Mouse (Mus musculus) kidney, embryonic 14.5 days (tissue): ENCODE results near the gene Mapk7. TPM values are rescaled to one million over a fixed set of nuclear protein-coding genes. Genes with fewer than 3 reads are reported as not detected.
A peak's percentile ranks its signal among the peaks of the same experiment; 100 is the strongest.

Source experiments
- ATAC-seq: fragments of 200-750 bp; cut with Nextera tagmentation; 2 replicates; pipeline ENCODE4 v1.8.0; 2017; ENCODE audit warnings: moderate number of reproducible peaks, mild to moderate bottlenecking, moderate TSS enrichment, moderate library complexity; ENCODE audit not compliant: low FRiP score, low TSS enrichment
- H3K27ac ChIP-seq: fragments of 300-500 bp; sonication (generic); 2 replicates; pipeline ENCODE4 v1.5.1; 2014; ENCODE audit warnings: low read depth, mild to moderate bottlenecking, low read length, moderate library complexity, mixed read lengths
- H3K27me3 ChIP-seq: fragments of 300-500 bp; sonication (generic); 2 replicates; pipeline ENCODE4 v1.6.1; 2014; ENCODE audit warnings: mild to moderate bottlenecking, low read length; ENCODE audit not compliant: control insufficient read depth, insufficient read depth
- H3K36me3 ChIP-seq: fragments of 300-500 bp; sonication (generic); 2 replicates; pipeline ENCODE4 v1.6.1; 2014; ENCODE audit warnings: low read length, mixed read lengths; ENCODE audit not compliant: control insufficient read depth, insufficient read depth
- H3K4me1 ChIP-seq: fragments of 300-500 bp; sonication (generic); 2 replicates; pipeline ENCODE4 v1.6.1; 2014; ENCODE audit warnings: low read length, mixed read lengths; ENCODE audit not compliant: control insufficient read depth, insufficient read depth
- H3K4me2 ChIP-seq: fragments of 300-500 bp; sonication (generic); replicated peaks from 2 replicates; pipeline ENCODE4 v1.6.1; 2014; ENCODE audit warnings: low read depth, mild to moderate bottlenecking, low read length
- H3K4me3 ChIP-seq: fragments of 300-500 bp; sonication (generic); 2 replicates; pipeline ENCODE4 v1.5.1; 2014; ENCODE audit warnings: mild to moderate bottlenecking, low read length
- H3K9ac ChIP-seq: fragments of 300-500 bp; sonication (generic); 2 replicates; pipeline ENCODE4 v1.6.1; 2014; ENCODE audit warnings: low read depth, mild to moderate bottlenecking, low read length, moderate library complexity
- H3K9me3 ChIP-seq: fragments of 300-500 bp; sonication (generic); 2 replicates; pipeline ENCODE4 v1.6.1; 2016; ENCODE audit warnings: low read length; ENCODE audit not compliant: control insufficient read depth
- WGBS: fragments of 180-500 bp; shearing (Covaris S2); extraction: QIAGEN DNeasy Blood & Tissue Kit; methylation state at CpG from one replicate; pipeline ENCODE4 v1.1.7; 2014; 5-methylcytosine and 5-hydroxymethylcytosine counted together
- polyA plus RNA-seq: library from polyadenylated mRNA; unstranded; fragments of >200 nt; fragmentation: Nextera tagmentation; extraction: Ambion mirVana; gene quantifications from 2 replicates; pipeline ENCODE4 v1.2.1, GENCODE M21; 2014

Gene Mapk7
- polyA plus RNA-seq, 1 experiment from 2014 or later: 53.4 TPM

GRCm38 (mm10) chr11:61477566-61478508 is 16.4 kb downstream of the Mapk7 start:
- 38% methylated on average over 17 of the region's 17 CpGs for WGBS
- peak; percentile 75 for ATAC-seq
- Histone ChIP-seq H3K9ac (peak overlapping the region; percentile 13; the same call in 1 of the 2 replicates), H3K9me3 (no peaks in the 10 kb centered on the region), H3K4me2 (peak overlapping the region; percentile 28), H3K4me3 (peak overlapping the region; percentile 2; the same call in 1 of the 2 replicates), H3K27ac (peak overlapping the region; percentile 43; the same call in 1 of the 2 replicates), H3K36me3 (no peaks in the 10 kb centered on the region), H3K27me3 (no peaks in the 10 kb centered on the region), H3K4me1 (peaks cover 10% of the 10 kb centered on the region)

- Histone ChIP-seq H3K27ac (peak overlapping the region; percentile 3; the same call in 1 of the 2 replicates), H3K4me1 (peaks cover 10% of the 10 kb centered on the region), H3K4me2 (peak overlapping the region; percentile 28), H3K27me3 (no peaks in the 10 kb centered on the region), H3K4me3 (no peak overlapping the region; the same call in 1 of the 2 replicates), H3K9me3 (no peaks in the 10 kb centered on the region), H3K36me3 (no peaks in the 10 kb centered on the region), H3K9ac (peak overlapping the region; percentile 13; the same call in 1 of the 2 replicates)
- peak; percentile 55; the same call in 1 of the 2 replicates for ATAC-seq
- 49% methylated on average over 12 of the region's 12 CpGs for WGBS
Observed at GRCm38 (mm10) chr11:61476786-61477382, 17.3 kb downstream of the Mapk7 start.

GRCm38 (mm10) chr11:61473630-61474029 is 20.6 kb downstream of the Mapk7 start:
- WGBS: 71% methylated on average over 4 of the region's 4 CpGs
- ATAC-seq: no peak
- H3K4me1 ChIP-seq: peaks cover 8% of the 10 kb centered on the region; the same call in 1 of the 2 replicates

GRCm38 (mm10) chr11:61470880-61471279 is 23.3 kb downstream of the Mapk7 start:
- Histone ChIP-seq H3K4me3 (no peak overlapping the region), H3K27ac (no peak overlapping the region), H3K4me2 (no peak overlapping the region), H3K36me3 (no peaks in the 10 kb centered on the region), H3K9me3 (no peaks in the 10 kb centered on the region), H3K4me1 (0 out of 2 replicates have a peak, but pooled peaks cover 4% of the 10 kb centered on the region), H3K9ac (no peak overlapping the region), H3K27me3 (no peaks in the 10 kb centered on the region)
- no peak for ATAC-seq

More at GRCm38 (mm10) chr11:61473630-61474029, 20.6 kb downstream of the Mapk7 start:
- H3K36me3 ChIP-seq: no peaks in the 10 kb centered on the region
- no peak overlapping the region for H3K27ac ChIP-seq
- no peaks in the 10 kb centered on the region for H3K27me3 ChIP-seq
- no peak overlapping the region for H3K9ac ChIP-seq
- no peak overlapping the region for H3K4me3 ChIP-seq
- no peak overlapping the region for H3K4me2 ChIP-seq
- no peaks in the 10 kb centered on the region for H3K9me3 ChIP-seq

GRCm38 (mm10) chr11:61469317-61469917 is 24.8 kb downstream of the Mapk7 start:
- WGBS: 62% methylated on average over 7 of the region's 7 CpGs
- no peaks in the 10 kb centered on the region for H3K36me3 ChIP-seq
- no peaks in the 10 kb centered on the region for H3K9me3 ChIP-seq
- no peaks in the 10 kb centered on the region for H3K27me3 ChIP-seq
- H3K9ac ChIP-seq: no peak overlapping the region
- H3K4me3 ChIP-seq: no peak overlapping the region
- no peak for ATAC-seq
- no peak overlapping the region for H3K27ac ChIP-seq
- 0 out of 2 replicates have a peak, but pooled peaks cover 8% of the 10 kb centered on the region for H3K4me1 ChIP-seq
- no peak overlapping the region for H3K4me2 ChIP-seq

GRCm38 (mm10) chr11:61468534-61468933 is 25.7 kb downstream of the Mapk7 start:
- ATAC-seq: no peak
- 82% methylated on average over 4 of the region's 4 CpGs for whole genome bisulfite sequencing
- no peaks in the 10 kb centered on the region for H3K27me3 ChIP-seq
- no peaks in the 10 kb centered on the region for H3K9me3 ChIP-seq
- no peaks in the 10 kb centered on the region for H3K36me3 ChIP-seq
- H3K4me2 ChIP-seq: no peak overlapping the region
- H3K27ac ChIP-seq: no peak overlapping the region
- H3K4me3 ChIP-seq: no peak overlapping the region
- no peak overlapping the region for H3K9ac ChIP-seq
- 0 out of 2 replicates have a peak, but pooled peaks cover 8% of the 10 kb centered on the region for H3K4me1 ChIP-seq

GRCm38 (mm10) chr11:61465422-61465821 is 28.8 kb downstream of the Mapk7 start:
- H3K27ac ChIP-seq: no peak overlapping the region

GRCm38 (mm10) chr11:61464071-61464470 is 30.1 kb downstream of the Mapk7 start:
- no peak for ATAC-seq
- H3K4me1 ChIP-seq: 0 out of 2 replicates have a peak, but pooled peaks cover 5% of the 10 kb centered on the region
- H3K4me3 ChIP-seq: no peak overlapping the region
- H3K27ac ChIP-seq: no peak overlapping the region
- no peaks in the 10 kb centered on the region for H3K27me3 ChIP-seq
- H3K4me2 ChIP-seq: no peak overlapping the region
- 69% methylated on average over 2 of the region's 2 CpGs for WGBS
- H3K9me3 ChIP-seq: no peaks in the 10 kb centered on the region
- H3K9ac ChIP-seq: no peak overlapping the region
- H3K36me3 ChIP-seq: no peaks in the 10 kb centered on the region

More at GRCm38 (mm10) chr11:61465422-61465821, 28.8 kb downstream of the Mapk7 start:
- 54% methylated on average over 4 of the region's 4 CpGs for WGBS
- Histone ChIP-seq H3K4me2 (no peak overlapping the region), H3K4me1 (0 out of 2 replicates have a peak, but pooled peaks cover 8% of the 10 kb centered on the region), H3K27me3 (no peaks in the 10 kb centered on the region), H3K4me3 (no peak overlapping the region), H3K9me3 (no peaks in the 10 kb centered on the region), H3K36me3 (no peaks in the 10 kb centered on the region), H3K9ac (no peak overlapping the region)
- no peak for ATAC-seq
